Mouse (Mus musculus) limb, embryonic 15.5 days (tissue): ENCODE data around the gene Wdr72. TPM values are rescaled to one million over a fixed set of nuclear protein-coding genes. Genes with fewer than 3 reads are reported as not detected.
A peak's percentile ranks its signal among the peaks of the same experiment; 100 is the strongest.

Source experiments
- ATAC-seq: fragments of 200-750 bp; cut with Nextera tagmentation; 2 replicates; pipeline ENCODE4 v1.8.0; 2017; ENCODE audit warnings: low read depth, moderate TSS enrichment; ENCODE audit not compliant: insufficient number of reproducible peaks, low FRiP score, low TSS enrichment
- H3K27ac ChIP-seq: fragments of 300-500 bp; sonication (generic); 2 replicates; pipeline ENCODE4 v1.5.1; 2015; ENCODE audit warnings: moderate library complexity, mild to moderate bottlenecking, inconsistent platforms
- H3K27me3 ChIP-seq: fragments of 300-500 bp; sonication (generic); 2 replicates; pipeline ENCODE4 v1.6.1; 2015; ENCODE audit warnings: inconsistent platforms
- H3K36me3 ChIP-seq: fragments of 300-500 bp; sonication (generic); 2 replicates; pipeline ENCODE4 v1.6.1; 2015; ENCODE audit warnings: inconsistent platforms
- H3K4me1 ChIP-seq: fragments of 300-500 bp; sonication (generic); 2 replicates; pipeline ENCODE4 v1.6.1; 2015; ENCODE audit warnings: inconsistent platforms
- H3K4me2 ChIP-seq: fragments of 300-500 bp; sonication (generic); 2 replicates; pipeline ENCODE4 v1.6.1; 2015; ENCODE audit warnings: mild to moderate bottlenecking, inconsistent platforms
- H3K4me3 ChIP-seq: fragments of 300-500 bp; sonication (generic); 2 replicates; pipeline ENCODE4 v1.5.1; 2015; ENCODE audit warnings: mild to moderate bottlenecking, inconsistent platforms
- H3K9ac ChIP-seq: fragments of 300-500 bp; sonication (generic); 2 replicates; pipeline ENCODE4 v1.6.1; 2015; ENCODE audit warnings: inconsistent platforms
- H3K9me3 ChIP-seq: fragments of 300-500 bp; sonication (generic); 2 replicates; pipeline ENCODE4 v1.6.1; 2016; ENCODE audit warnings: inconsistent platforms
- WGBS: fragments of 180-500 bp; shearing (Covaris S2); methylation state at CpG from one replicate; pipeline ENCODE4 v1.1.7; 2015; 5-methylcytosine and 5-hydroxymethylcytosine counted together
- polyA plus RNA-seq: library from polyadenylated mRNA; unstranded; fragments of >200 nt; fragmentation: Nextera tagmentation; extraction: Ambion mirVana; gene quantifications from 2 replicates; pipeline ENCODE4 v1.2.1, GENCODE M21; 2015

Wdr72 gene
- polyA plus RNA-seq, 1 experiment from 2014 or later, result 0.27 TPM

DNA sequence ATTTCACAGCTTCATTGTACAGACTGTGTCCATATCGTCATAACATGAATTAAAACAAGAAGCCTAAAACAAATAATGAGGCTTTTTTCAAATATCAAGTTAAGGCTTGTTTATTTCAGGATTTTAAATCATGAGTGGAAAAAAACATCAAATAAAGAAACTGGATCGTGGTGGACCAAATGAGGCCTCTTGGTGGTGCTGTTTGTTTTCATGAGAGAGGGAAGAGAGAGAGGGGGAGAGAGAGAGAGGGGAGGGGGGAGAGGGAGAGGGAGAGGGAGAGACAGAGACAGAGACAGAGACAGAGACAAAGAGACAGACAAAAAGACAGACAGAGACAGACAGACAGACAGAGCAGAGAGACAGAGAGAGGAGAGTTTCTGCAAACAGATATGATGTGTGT, 32.5 kb downstream of the Wdr72 start:
- no peaks in the 10 kb centered on the region for H3K9me3 ChIP-seq
- no peak overlapping the region for H3K9ac ChIP-seq
- WGBS, result 48% methylated on average over 2 of the region's 2 CpGs
- no peaks in the 10 kb centered on the region for H3K36me3 ChIP-seq
- H3K4me2 ChIP-seq, result no peak overlapping the region
- no peaks in the 10 kb centered on the region for H3K4me1 ChIP-seq
- H3K27ac ChIP-seq, result no peak overlapping the region
- H3K4me3 ChIP-seq, result no peak overlapping the region
- ATAC-seq, result no peak
- no peaks in the 10 kb centered on the region for H3K27me3 ChIP-seq

- no peak overlapping the region for H3K9ac ChIP-seq
- H3K9me3 ChIP-seq, result no peaks in the 10 kb centered on the region
- WGBS, result 85% methylated on average over 4 of the region's 4 CpGs
- no peak for ATAC-seq
- H3K36me3 ChIP-seq, result no peaks in the 10 kb centered on the region
- H3K4me2 ChIP-seq, result no peak overlapping the region
- no peaks in the 10 kb centered on the region for H3K27me3 ChIP-seq
- no peak overlapping the region for H3K27ac ChIP-seq
- H3K4me1 ChIP-seq, result no peaks in the 10 kb centered on the region
- no peak overlapping the region for H3K4me3 ChIP-seq
Observed at GRCm38 (mm10) chr9:74145203-74145602, 35.0 kb downstream of the Wdr72 start.

DNA sequence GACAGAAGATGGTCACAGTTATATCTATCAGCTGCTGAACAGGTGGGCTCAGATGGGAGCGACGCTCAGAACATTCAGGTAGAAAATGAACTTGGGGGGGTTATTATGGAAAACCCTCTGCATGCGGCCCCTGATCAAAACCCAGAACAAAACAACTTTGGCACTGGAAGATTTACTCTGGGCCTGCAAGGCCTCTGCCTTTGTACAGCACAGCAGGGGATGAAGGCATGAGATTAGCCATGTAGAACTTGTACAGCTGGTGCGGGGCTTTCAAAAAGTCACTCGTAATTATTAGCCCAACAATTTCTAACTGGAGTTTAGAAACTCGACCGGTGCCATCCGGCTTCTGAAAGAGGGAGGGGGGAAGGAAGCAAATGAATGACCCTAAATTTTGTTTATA, 38.1 kb downstream of the Wdr72 start:
- Histone ChIP-seq H3K4me3 (no peak overlapping the region), H3K4me1 (no peaks in the 10 kb centered on the region), H3K4me2 (no peak overlapping the region), H3K27ac (no peak overlapping the region), H3K27me3 (no peaks in the 10 kb centered on the region), H3K9ac (no peak overlapping the region), H3K36me3 (no peaks in the 10 kb centered on the region), H3K9me3 (no peaks in the 10 kb centered on the region)
- WGBS, result 55% methylated on average over 8 of the region's 8 CpGs
- no peak for ATAC-seq

DNA sequence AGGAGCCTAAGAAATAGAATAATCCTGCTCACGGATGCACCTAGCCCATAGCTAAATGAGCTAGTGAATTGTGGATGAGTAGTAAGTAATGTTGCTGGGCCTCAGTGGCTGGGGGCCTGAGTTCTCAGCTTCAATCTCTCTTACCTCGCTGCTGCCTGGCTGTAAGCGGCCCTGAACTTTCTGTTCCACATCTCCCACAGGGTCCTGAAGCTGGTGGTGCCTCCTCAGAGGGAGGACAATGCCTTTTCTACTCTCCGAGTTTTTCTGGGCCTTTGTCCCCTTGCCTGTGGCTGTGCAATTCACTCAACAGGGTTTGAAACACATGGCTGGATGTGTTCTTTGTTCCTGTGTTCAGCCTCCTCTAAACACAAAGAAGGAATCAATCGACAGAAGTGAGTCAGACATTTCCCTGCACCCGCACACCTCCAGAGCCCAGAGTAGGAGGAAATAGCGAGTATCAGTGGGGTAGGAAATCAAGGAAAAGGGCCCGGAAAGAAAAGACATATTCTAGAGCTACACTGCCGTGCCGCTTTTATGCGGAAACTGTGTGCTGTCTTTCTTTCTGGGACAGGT, 50.3 kb downstream of the Wdr72 start:
- H3K9ac ChIP-seq, result no peak overlapping the region
- ATAC-seq, result no peak
- WGBS, result 79% methylated on average over 11 of the region's 11 CpGs
- H3K27ac ChIP-seq, result no peak overlapping the region
- no peak overlapping the region for H3K4me3 ChIP-seq
- no peaks in the 10 kb centered on the region for H3K9me3 ChIP-seq
- H3K36me3 ChIP-seq, result no peaks in the 10 kb centered on the region
- H3K27me3 ChIP-seq, result no peaks in the 10 kb centered on the region
- H3K4me2 ChIP-seq, result no peak overlapping the region
- no peaks in the 10 kb centered on the region for H3K4me1 ChIP-seq

- ATAC-seq, result no peak
Observed at GRCm38 (mm10) chr9:74165697-74166096, 55.5 kb downstream of the Wdr72 start.

DNA sequence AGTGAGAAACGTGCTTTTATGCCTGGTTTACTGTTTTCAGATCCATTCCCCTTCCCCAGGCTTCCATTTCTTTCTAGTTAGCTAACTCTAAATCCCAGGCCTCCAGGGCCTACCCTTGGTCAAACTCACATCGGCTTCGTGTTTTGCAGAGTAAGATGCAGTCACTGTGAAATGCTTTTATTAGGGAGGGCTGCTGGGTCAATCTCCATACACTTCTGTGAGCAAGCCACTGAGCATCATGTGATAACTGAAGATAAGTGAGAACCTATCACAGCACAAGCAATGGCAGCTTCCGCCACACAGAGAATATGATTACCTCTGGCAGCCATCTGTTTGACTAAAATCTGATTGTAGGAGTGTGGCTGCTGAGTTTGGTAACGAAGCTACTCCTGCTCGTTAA, 59.7 kb downstream of the Wdr72 start:
- no peak overlapping the region for H3K27ac ChIP-seq
- no peak for ATAC-seq
- no peaks in the 10 kb centered on the region for H3K4me1 ChIP-seq
- H3K9me3 ChIP-seq, result no peaks in the 10 kb centered on the region
- no peak overlapping the region for H3K9ac ChIP-seq
- no peaks in the 10 kb centered on the region for H3K27me3 ChIP-seq
- H3K36me3 ChIP-seq, result no peaks in the 10 kb centered on the region
- H3K4me2 ChIP-seq, result no peak overlapping the region
- WGBS, result 53% methylated on average over 6 of the region's 6 CpGs
- H3K4me3 ChIP-seq, result no peak overlapping the region

More at GRCm38 (mm10) chr9:74165697-74166096, 55.5 kb downstream of the Wdr72 start:
- WGBS, result 90% methylated on average over 2 of the region's 2 CpGs
- no peaks in the 10 kb centered on the region for H3K9me3 ChIP-seq
- no peak overlapping the region for H3K4me3 ChIP-seq
- no peak overlapping the region for H3K9ac ChIP-seq
- H3K27me3 ChIP-seq, result no peaks in the 10 kb centered on the region
- no peak overlapping the region for H3K27ac ChIP-seq
- H3K36me3 ChIP-seq, result no peaks in the 10 kb centered on the region
- H3K4me1 ChIP-seq, result no peaks in the 10 kb centered on the region
- H3K4me2 ChIP-seq, result no peak overlapping the region

DNA sequence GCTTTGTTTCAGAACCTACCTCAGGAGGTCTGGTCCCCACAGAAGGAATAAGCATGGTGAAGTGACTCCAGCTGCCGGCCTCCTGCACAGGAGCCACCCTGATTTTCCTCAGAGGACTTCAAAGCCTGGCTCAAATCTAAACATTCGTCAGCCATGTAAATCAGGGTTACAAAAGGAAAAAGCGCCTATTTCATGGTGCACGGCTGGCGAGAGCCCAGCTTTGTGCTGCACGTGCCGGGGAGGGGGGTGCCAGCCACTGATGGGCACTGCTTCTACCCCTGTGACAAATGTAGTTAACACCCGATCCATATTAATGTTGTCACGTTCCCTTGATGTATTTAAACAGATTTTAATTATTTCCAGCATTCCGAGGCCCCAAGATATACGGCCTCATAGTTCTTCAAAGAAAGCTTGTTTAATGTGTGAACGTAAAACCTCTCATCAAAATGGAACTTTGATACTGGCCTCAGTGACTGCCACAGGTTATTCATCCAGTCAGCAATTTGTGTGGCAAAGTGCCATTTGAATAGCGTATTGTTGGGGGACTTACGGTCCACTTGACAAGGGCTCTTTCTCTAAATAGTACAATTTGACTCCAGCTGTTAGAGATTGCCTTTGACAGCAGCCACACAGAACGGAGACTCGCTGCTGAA, 76.7 kb downstream of the Wdr72 start:
- Histone ChIP-seq H3K4me2 (0 out of 2 replicates have a peak overlapping the region, but pooled peaks have one; percentile 6), H3K27me3 (no peaks in the 10 kb centered on the region), H3K36me3 (no peaks in the 10 kb centered on the region), H3K27ac (no peak overlapping the region), H3K4me3 (no peak overlapping the region), H3K9ac (no peak overlapping the region), H3K4me1 (no peaks in the 10 kb centered on the region), H3K9me3 (no peaks in the 10 kb centered on the region)
- WGBS, result 16% methylated on average over 16 of the region's 16 CpGs
- ATAC-seq, result no peak

GRCm38 (mm10) chr9:74187401-74188029, 77.4 kb downstream of the Wdr72 start:
- no peak for ATAC-seq
- no peaks in the 10 kb centered on the region for H3K9me3 ChIP-seq
- WGBS, result 40% methylated on average over 8 of the region's 8 CpGs
- no peak overlapping the region for H3K27ac ChIP-seq
- H3K36me3 ChIP-seq, result no peaks in the 10 kb centered on the region
- H3K27me3 ChIP-seq, result no peaks in the 10 kb centered on the region
- no peak overlapping the region for H3K4me3 ChIP-seq
- no peaks in the 10 kb centered on the region for H3K4me1 ChIP-seq
- H3K9ac ChIP-seq, result no peak overlapping the region
- no peak overlapping the region for H3K4me2 ChIP-seq

DNA sequence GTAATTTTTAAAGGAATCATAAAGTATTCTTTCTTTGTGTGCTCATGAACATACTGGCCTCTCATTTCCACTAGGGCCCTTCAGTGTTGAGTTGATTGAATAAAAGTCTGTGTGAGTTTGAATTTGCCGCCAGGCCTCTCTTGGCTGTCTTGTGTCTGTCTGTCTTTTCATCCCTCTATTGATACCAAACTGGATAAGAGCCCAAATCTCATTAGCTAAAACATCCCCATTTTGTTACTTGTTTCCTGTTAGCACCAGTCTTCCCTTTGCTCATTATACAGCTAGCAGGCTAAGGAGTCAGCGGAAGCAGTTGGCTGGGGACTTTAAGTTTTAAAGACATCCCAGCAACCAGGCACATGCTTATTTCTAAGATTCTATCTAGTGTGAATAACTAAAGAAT, 84.7 kb downstream of the Wdr72 start:
- no peaks in the 10 kb centered on the region for H3K4me1 ChIP-seq
- no peaks in the 10 kb centered on the region for H3K36me3 ChIP-seq
- no peak overlapping the region for H3K4me2 ChIP-seq
- ATAC-seq, result no peak
- no peak overlapping the region for H3K9ac ChIP-seq
- WGBS, result 77% methylated on average over 2 of the region's 2 CpGs
- H3K9me3 ChIP-seq, result no peaks in the 10 kb centered on the region
- no peaks in the 10 kb centered on the region for H3K27me3 ChIP-seq
- no peak overlapping the region for H3K27ac ChIP-seq
- H3K4me3 ChIP-seq, result no peak overlapping the region

DNA sequence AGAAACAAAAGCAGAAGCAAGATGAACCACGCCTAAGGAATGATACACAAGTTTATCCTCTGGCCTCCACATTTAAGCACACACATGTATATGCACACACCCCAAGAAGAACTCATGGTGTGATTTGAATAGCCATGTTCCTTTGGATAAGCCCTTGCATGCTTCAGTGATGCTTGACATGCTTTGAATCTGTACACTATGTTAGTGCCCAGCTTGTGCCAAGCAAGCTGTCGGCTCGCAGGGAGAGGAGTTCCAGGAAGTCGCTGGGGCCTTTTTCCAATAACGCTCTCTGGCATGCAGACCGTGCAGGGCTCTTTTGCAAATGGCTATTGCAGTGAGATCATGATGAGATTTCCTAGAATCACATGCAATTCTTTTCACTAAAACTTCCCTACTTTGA, 118.1 kb downstream of the Wdr72 start:
- Histone ChIP-seq H3K9ac (no peak overlapping the region), H3K27me3 (no peaks in the 10 kb centered on the region), H3K27ac (no peak overlapping the region), H3K4me3 (no peak overlapping the region), H3K4me2 (no peak overlapping the region), H3K9me3 (no peaks in the 10 kb centered on the region), H3K4me1 (peaks cover 4% of the 10 kb centered on the region; the same call in 1 of the 2 replicates), H3K36me3 (no peaks in the 10 kb centered on the region)
- no peak for ATAC-seq
- 53% methylated on average over 6 of the region's 6 CpGs for WGBS

DNA sequence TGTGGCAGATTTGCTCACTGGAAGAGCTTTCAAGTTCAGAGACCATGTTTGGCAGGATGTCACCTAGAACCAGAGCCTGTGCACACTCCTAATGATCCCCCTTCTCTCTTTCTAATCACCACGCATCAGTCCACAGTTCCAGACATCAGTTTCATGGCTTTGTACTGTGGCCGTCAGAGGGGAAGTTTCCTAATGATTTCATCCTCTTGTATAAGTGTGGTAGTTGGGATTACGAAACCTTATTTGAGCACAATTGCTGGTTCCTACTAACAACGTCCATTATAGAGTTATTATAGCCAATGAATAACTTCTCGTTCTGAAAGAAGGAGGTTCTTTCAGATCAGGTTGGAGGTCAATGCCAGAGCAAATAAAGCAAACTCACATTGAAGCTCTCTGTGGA, 131.1 kb downstream of the Wdr72 start:
- Histone ChIP-seq H3K27me3 (no peaks in the 10 kb centered on the region), H3K36me3 (no peaks in the 10 kb centered on the region), H3K9ac (no peak overlapping the region), H3K4me3 (no peak overlapping the region), H3K4me1 (no peaks in the 10 kb centered on the region), H3K4me2 (no peak overlapping the region), H3K9me3 (no peaks in the 10 kb centered on the region), H3K27ac (no peak overlapping the region)
- ATAC-seq, result no peak
- 65% methylated on average over 5 of the region's 5 CpGs for WGBS

GRCm38 (mm10) chr9:74248084-74248483, 137.9 kb downstream of the Wdr72 start:
- no peak overlapping the region for H3K27ac ChIP-seq
- no peak for ATAC-seq
- no peaks in the 10 kb centered on the region for H3K9me3 ChIP-seq
- no peaks in the 10 kb centered on the region for H3K36me3 ChIP-seq
- no peaks in the 10 kb centered on the region for H3K27me3 ChIP-seq
- H3K4me3 ChIP-seq, result no peak overlapping the region
- H3K4me2 ChIP-seq, result no peak overlapping the region
- H3K4me1 ChIP-seq, result no peaks in the 10 kb centered on the region
- 78% methylated on average over 4 of the region's 4 CpGs for WGBS
- no peak overlapping the region for H3K9ac ChIP-seq
